Mouse (Mus musculus) megakaryocyte-erythroid progenitor cell, adult 5 weeks (primary cell): Measurements from ENCODE around the gene Gpr179. TPM values are rescaled to one million over a fixed set of nuclear protein-coding genes. Genes with fewer than 3 reads are reported as not detected.

ENCODE experiments used
- polyA plus RNA-seq: library from polyadenylated mRNA; stranded (reverse); fragments of >175 nt; gene quantifications from 2 replicates; pipeline ENCODE4 v1.2.3, GENCODE M21; 2012

Gpr179 gene
- polyA plus RNA-seq = 0.12 and 0.13 TPM in 2 replicates

GRCm38 (mm10) chr11:97352027-97352684 lies at the start of gene Gpr179:
Gene Gpr179 (minus strand): TSS chr11:97352077.

DNA sequence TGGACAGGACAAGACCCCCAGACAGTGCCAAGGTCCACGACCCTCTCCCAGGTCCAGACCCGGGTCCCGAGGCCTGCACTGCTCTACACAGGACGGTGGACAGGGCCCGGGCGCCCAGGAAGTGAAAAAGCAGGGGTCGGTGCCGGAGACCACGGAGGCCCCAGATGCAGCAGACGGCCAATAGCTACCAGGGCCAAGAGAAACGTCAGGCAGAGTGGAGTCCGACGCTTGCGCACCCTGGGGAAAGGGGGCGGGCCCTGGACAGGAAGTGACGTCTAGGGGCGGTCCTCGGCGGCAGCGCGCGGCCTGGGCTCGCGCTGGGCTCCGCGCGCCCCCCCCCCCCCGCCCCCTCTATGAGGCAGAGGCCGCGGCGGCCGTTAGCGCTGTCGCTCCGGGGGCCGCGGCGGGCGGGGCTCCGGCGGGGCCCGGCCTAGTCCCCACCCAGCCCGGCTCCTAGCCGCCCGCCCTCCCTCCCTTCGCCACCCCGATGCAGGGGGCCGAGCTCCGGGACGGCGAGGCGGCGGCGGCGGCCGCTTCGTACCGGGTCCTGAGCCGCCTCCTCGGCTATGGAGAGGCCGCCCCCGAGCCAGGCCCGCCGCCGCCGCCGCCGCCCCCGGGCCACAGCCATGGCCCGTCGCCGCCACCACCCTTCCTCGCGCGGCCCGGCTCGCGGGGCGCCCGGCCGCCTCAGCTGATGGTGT lies 10.2 kb upstream of the Gpr179 start, which contains the start of gene Socs7:
TSS of gene Socs7 (plus strand) at position 604 of the 701 bp plus-strand sequence.

GRCm38 (mm10) chr11:97315504-97316503 lies 36.1 kb downstream of the Gpr179 start, which contains the start of gene Mrpl45:
Gene Mrpl45 (plus strand): TSS chr11:97315716.

Other genes starting within 250 kb of the Gpr179 start
- 1.9 and 2.0 TPM in 2 replicates for gene Tbx21, start 236.7 kb downstream of the Gpr179 start, polyA plus RNA-seq
- gene Tbkbp1, start 200.6 kb downstream of the Gpr179 start, polyA plus RNA-seq = 29.6 and 37.5 TPM in 2 replicates
- gene Kpnb1, start 164.2 kb downstream of the Gpr179 start, polyA plus RNA-seq = 36.5 and 38.9 TPM in 2 replicates
- 19.8 and 23.4 TPM in 2 replicates for gene Npepps, start 71.4 kb downstream of the Gpr179 start, polyA plus RNA-seq
- 8.4 and 10.2 TPM in 2 replicates for gene Mrpl45, start 36.4 kb downstream of the Gpr179 start, polyA plus RNA-seq
- gene Socs7, start 10.5 kb upstream of the Gpr179 start, polyA plus RNA-seq = 6.2 and 8.5 TPM in 2 replicates
- 41.8 and 52.7 TPM in 2 replicates for gene Arhgap23, start 63.5 kb upstream of the Gpr179 start, polyA plus RNA-seq
- gene 4933428G20Rik, start 148.3 kb upstream of the Gpr179 start, polyA plus RNA-seq = not detected in 2 replicates
- gene Srcin1, start 224.1 kb upstream of the Gpr179 start, polyA plus RNA-seq = 0.06 and 0.08 TPM in 2 replicates